Mouse (Mus musculus): ENCODE data around the gene Olfr958. TPM values are rescaled to one million over a fixed set of nuclear protein-coding genes. Genes with fewer than 3 reads are reported as not detected.

Gene Olfr958
- not detected in 2 replicates for polyA plus RNA-seq (2012; ENCODE audit: insufficient read depth, low replicate concordance)

GRCm38 (mm10) chr9:39553946-39554345 is at the start of gene Olfr958:
Gene Olfr958, minus strand, starts transcription at chr9:39554054.
- no peaks in the 10 kb centered on the region for H3K4me1 ChIP-seq
- 0 out of 2 replicates have a peak, but pooled peaks cover 8% of the 10 kb centered on the region for H3K9me3 ChIP-seq
- TF ChIP-seq FLI1 (IDR thresholded peaks at IDR 0.05; ENCODE audit: low read length) (no peak), GATA1 (IDR thresholded peaks at IDR 0.05; ENCODE audit: borderline replicate concordance, low read length) (no peak)
- no peaks in the 10 kb centered on the region for H3K27me3 ChIP-seq (replicated peaks)
- H3K4me3 ChIP-seq (replicated peaks) = no peak within 1 kb of the TSS
- H3K36me3 ChIP-seq (replicated peaks; ENCODE audit: low read length) = no peaks in the 10 kb centered on the region

- no peaks in the 10 kb centered on the region for H3K9me3 ChIP-seq
- H3K4me3 ChIP-seq (replicated peaks) = no peak overlapping the region
- H3K27me3 ChIP-seq (replicated peaks) = peaks cover 15% of the 10 kb centered on the region
- H3K36me3 ChIP-seq (replicated peaks; ENCODE audit: low read length) = no peaks in the 10 kb centered on the region
- no peaks in the 10 kb centered on the region for H3K4me1 ChIP-seq
- no peak for TF ChIP-seq FLI1 (IDR thresholded peaks at IDR 0.05; ENCODE audit: low read length)
- no peak for TF ChIP-seq GATA1 (IDR thresholded peaks at IDR 0.05; ENCODE audit: borderline replicate concordance, low read length)
Observed at GRCm38 (mm10) chr9:39603333-39603845, 49.5 kb upstream of the Olfr958 start.

DNA sequence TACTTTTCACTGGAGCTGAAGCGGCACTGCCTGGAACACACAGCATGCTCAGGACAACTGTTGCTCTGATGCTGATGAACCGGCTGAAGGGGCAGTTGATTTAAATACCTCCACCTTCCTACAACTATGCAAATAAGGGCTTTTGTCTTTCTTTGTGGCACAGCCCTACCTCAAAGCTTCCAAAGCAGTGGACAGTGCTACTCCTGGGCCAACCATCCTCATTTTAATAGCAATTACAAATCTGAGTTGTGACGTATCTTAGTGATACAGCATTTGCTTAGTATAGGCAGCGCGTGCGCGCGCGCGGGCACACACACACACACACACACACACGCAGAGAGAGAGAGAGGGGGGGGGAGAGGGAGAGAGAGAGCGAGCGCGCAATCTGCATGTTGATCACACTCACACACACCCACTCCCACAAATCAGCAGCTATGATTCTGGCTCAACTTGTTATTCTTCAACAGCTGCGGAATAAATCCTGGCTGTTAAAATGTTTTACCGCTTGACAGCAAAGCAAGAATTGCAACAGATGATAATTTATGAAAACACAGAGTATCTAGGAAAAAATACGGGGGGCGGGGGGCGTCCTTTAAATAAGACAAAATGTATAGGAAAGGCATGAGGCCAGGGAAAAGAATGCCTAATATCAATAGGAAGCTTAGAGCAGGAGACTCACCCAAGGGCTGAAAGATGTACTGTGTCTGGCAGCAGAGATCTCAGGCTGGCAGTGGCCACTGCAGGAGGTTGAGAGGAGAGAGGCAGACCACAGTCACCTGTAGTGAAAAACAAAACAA is 48.9 kb upstream of the Olfr958 start:
- no peak overlapping the region for H3K4me3 ChIP-seq (replicated peaks)
- H3K27me3 ChIP-seq (replicated peaks) = peaks cover 15% of the 10 kb centered on the region
- H3K9me3 ChIP-seq = no peaks in the 10 kb centered on the region
- no peaks in the 10 kb centered on the region for H3K4me1 ChIP-seq
- TF ChIP-seq FLI1 (IDR thresholded peaks at IDR 0.05; ENCODE audit: low read length) (no peak), GATA1 (IDR thresholded peaks at IDR 0.05; ENCODE audit: borderline replicate concordance, low read length) (no peak)
- H3K36me3 ChIP-seq (replicated peaks; ENCODE audit: low read length) = no peaks in the 10 kb centered on the region

- TF ChIP-seq GATA1 (IDR thresholded peaks at IDR 0.05; ENCODE audit: borderline replicate concordance, low read length) (no peak), FLI1 (IDR thresholded peaks at IDR 0.05; ENCODE audit: low read length) (no peak)
Observed at GRCm38 (mm10) chr9:39577050-39577449, 23.2 kb upstream of the Olfr958 start.

GRCm38 (mm10) chr9:39575469-39575868 is 21.6 kb upstream of the Olfr958 start, which contains the start of gene Olfr959:
Gene Olfr959, minus strand, starts transcription at chr9:39575569.
- Histone ChIP-seq H3K36me3 (replicated peaks; ENCODE audit: low read length) (no peaks in the 10 kb centered on the region), H3K4me1 (no peaks in the 10 kb centered on the region), H3K4me3 (replicated peaks) (no peak within 1 kb of the TSS), H3K9me3 (peaks cover 7% of the 10 kb centered on the region; the same call in 1 of the 2 replicates), H3K27me3 (replicated peaks) (no peaks in the 10 kb centered on the region)
- TF ChIP-seq GATA1 (IDR thresholded peaks at IDR 0.05; ENCODE audit: borderline replicate concordance, low read length) (no peak), FLI1 (IDR thresholded peaks at IDR 0.05; ENCODE audit: low read length) (no peak)

More at GRCm38 (mm10) chr9:39577050-39577449, 23.2 kb upstream of the Olfr958 start:
- H3K4me3 ChIP-seq (replicated peaks) = no peak overlapping the region
- H3K9me3 ChIP-seq = peaks cover 7% of the 10 kb centered on the region; the same call in 1 of the 2 replicates
- H3K27me3 ChIP-seq (replicated peaks) = no peaks in the 10 kb centered on the region
- no peaks in the 10 kb centered on the region for H3K4me1 ChIP-seq
- H3K36me3 ChIP-seq (replicated peaks; ENCODE audit: low read length) = no peaks in the 10 kb centered on the region

DNA sequence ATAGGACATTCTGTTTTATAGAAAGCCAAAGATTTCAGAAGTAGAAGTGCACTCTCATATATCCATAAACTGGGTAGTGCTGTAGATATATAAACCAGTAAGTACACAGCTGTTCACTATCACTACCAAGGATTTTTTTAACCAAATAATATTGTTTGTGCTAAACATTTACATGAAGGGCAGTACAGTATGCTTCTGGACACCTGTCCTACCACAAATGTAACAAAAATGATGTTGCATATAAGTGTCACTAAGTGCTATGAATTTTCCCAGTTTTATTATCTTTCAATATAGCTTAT is 4.4 kb upstream of the Olfr958 start:
- Histone ChIP-seq H3K36me3 (replicated peaks; ENCODE audit: low read length) (no peaks in the 10 kb centered on the region), H3K4me3 (replicated peaks) (no peak overlapping the region), H3K27me3 (replicated peaks) (no peaks in the 10 kb centered on the region), H3K9me3 (no peaks in the 10 kb centered on the region), H3K4me1 (no peaks in the 10 kb centered on the region)
- TF ChIP-seq FLI1 (IDR thresholded peaks at IDR 0.05; ENCODE audit: low read length) = no peak
- no peak for TF ChIP-seq GATA1 (IDR thresholded peaks at IDR 0.05; ENCODE audit: borderline replicate concordance, low read length)

DNA sequence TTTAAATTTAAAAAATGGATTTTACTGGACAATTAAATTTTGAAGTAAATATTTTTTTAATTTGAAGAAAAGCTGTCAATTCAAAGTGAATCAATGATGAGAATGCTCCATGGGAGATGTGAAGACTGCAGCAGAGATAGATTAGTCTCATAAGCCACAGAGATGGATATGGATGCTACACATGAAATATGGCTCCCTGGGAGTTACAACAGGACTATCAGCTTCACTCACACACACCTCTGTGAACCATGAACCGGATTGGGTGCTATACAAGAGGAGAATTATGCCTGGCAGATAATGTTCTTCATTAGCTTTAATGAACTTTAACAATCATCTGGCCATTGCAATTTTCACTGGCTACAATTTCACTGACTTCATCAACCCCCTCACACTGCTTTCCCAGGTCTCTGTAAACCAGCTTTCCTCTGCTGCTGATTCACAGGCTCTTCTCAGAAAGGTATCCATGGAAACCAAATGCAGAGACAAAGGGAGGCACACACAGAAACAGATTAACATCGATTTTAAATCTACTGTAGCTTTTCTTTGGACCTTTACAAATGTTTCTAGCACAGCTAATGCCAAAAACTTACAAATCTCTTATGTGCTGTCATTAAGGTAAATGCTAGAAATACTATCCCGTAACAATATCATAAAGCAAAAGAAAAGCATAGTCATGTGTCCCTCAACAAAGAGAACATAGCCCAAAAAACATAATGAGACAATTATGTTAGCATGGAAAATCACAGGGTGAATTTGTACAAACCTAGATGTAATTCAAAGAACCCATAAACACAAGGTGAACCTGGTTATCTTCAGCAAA is 3.9 kb upstream of the Olfr958 start:
- TF ChIP-seq GATA1 (IDR thresholded peaks at IDR 0.05; ENCODE audit: borderline replicate concordance, low read length) = no peak
- TF ChIP-seq FLI1 (IDR thresholded peaks at IDR 0.05; ENCODE audit: low read length) = no peak
- Histone ChIP-seq H3K27me3 (replicated peaks) (no peaks in the 10 kb centered on the region), H3K4me3 (replicated peaks) (no peak overlapping the region), H3K9me3 (no peaks in the 10 kb centered on the region), H3K36me3 (replicated peaks; ENCODE audit: low read length) (no peaks in the 10 kb centered on the region), H3K4me1 (no peaks in the 10 kb centered on the region)

- Histone ChIP-seq H3K9me3 (peaks cover 14% of the 10 kb centered on the region), H3K4me1 (no peaks in the 10 kb centered on the region), H3K4me3 (replicated peaks) (no peak overlapping the region), H3K27me3 (replicated peaks) (no peaks in the 10 kb centered on the region), H3K36me3 (replicated peaks; ENCODE audit: low read length) (no peaks in the 10 kb centered on the region)
- TF ChIP-seq FLI1 (IDR thresholded peaks at IDR 0.05; ENCODE audit: low read length) = no peak
- no peak for TF ChIP-seq GATA1 (IDR thresholded peaks at IDR 0.05; ENCODE audit: borderline replicate concordance, low read length)
Observed at GRCm38 (mm10) chr9:39550806-39551205, 3.0 kb downstream of the Olfr958 start.

DNA sequence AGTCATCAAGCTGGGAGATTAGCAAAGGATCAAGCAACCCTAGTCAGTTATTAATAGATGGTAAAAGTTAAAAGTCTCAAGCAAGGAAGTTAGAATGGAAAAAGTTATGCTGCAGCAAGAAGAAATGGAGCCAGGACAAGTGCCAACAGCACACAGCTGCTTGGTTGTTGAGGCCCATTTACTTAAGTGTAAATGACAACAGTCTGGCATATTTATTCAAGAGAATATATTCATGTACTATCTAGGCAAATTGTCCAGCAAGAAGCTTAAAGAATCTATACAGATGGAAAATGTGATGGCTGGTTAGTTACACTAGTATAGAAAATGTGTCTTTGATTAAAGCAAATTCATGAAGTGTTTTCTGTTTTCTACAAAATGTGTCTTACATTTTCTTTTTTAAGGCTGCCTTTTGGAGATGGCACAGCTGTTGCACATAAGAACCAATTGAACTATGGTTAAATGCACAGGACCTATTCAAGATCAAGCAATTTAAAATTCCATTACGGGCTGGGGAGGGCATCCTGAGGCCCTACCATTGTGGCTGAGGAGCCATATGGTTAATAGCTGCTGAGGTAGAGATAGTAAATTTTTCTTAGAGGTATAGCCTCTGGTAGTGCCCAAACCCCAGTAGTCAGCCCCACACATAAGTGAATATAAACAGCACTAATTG is 30.1 kb downstream of the Olfr958 start:
- H3K27me3 ChIP-seq (replicated peaks) = no peaks in the 10 kb centered on the region
- no peaks in the 10 kb centered on the region for H3K36me3 ChIP-seq (replicated peaks; ENCODE audit: low read length)
- no peaks in the 10 kb centered on the region for H3K4me1 ChIP-seq
- H3K4me3 ChIP-seq (replicated peaks) = no peak overlapping the region
- H3K9me3 ChIP-seq = no peaks in the 10 kb centered on the region
- TF ChIP-seq FLI1 (IDR thresholded peaks at IDR 0.05; ENCODE audit: low read length) = no peak
- no peak for TF ChIP-seq GATA1 (IDR thresholded peaks at IDR 0.05; ENCODE audit: borderline replicate concordance, low read length)
